Mouse (Mus musculus) forebrain, embryonic 13.5 days (tissue): ENCODE data around the gene Zfp566. TPM values are rescaled to one million over a fixed set of nuclear protein-coding genes. Genes with fewer than 3 reads are reported as not detected.

Source experiments
- ATAC-seq: fragments of 200-750 bp; cut with Nextera tagmentation; 2 replicates; pipeline ENCODE4 v1.8.0; 2017
- H3K27ac ChIP-seq: fragments of 300-500 bp; sonication (generic); 2 replicates; pipeline ENCODE4 v1.5.1; 2015; ENCODE audit warnings: inconsistent platforms, mild to moderate bottlenecking, moderate library complexity
- H3K27me3 ChIP-seq: fragments of 300-500 bp; sonication (generic); 2 replicates; pipeline ENCODE4 v1.6.1; 2015; ENCODE audit warnings: mild to moderate bottlenecking, inconsistent platforms
- H3K36me3 ChIP-seq: fragments of 300-500 bp; sonication (generic); 2 replicates; pipeline ENCODE4 v1.6.1; 2015; ENCODE audit warnings: mild to moderate bottlenecking, inconsistent platforms; ENCODE audit not compliant: poor library complexity, severe bottlenecking
- H3K4me1 ChIP-seq: fragments of 300-500 bp; sonication (generic); 2 replicates; pipeline ENCODE4 v1.6.1; 2015; ENCODE audit warnings: inconsistent platforms
- H3K4me2 ChIP-seq: fragments of 300-500 bp; sonication (generic); 2 replicates; pipeline ENCODE4 v1.6.1; 2015; ENCODE audit warnings: inconsistent platforms, mild to moderate bottlenecking, moderate library complexity
- H3K4me3 ChIP-seq: fragments of 300-500 bp; sonication (generic); 2 replicates; pipeline ENCODE4 v1.5.1; 2015; ENCODE audit warnings: mild to moderate bottlenecking, inconsistent platforms
- H3K9ac ChIP-seq: fragments of 300-500 bp; sonication (generic); 2 replicates; pipeline ENCODE4 v1.6.1; 2015; ENCODE audit warnings: mild to moderate bottlenecking, inconsistent platforms
- H3K9me3 ChIP-seq: fragments of 300-500 bp; sonication (generic); replicated peaks from 2 replicates; pipeline ENCODE4 v1.6.1; 2016; ENCODE audit warnings: inconsistent platforms
- WGBS: fragments of 180-500 bp; shearing (Covaris S2); methylation state at CpG from one replicate; pipeline ENCODE4 v1.1.7; 2015; 5-methylcytosine and 5-hydroxymethylcytosine counted together
- polyA plus RNA-seq: library from polyadenylated mRNA; unstranded; fragments of >200 nt; fragmentation: Nextera tagmentation; extraction: Ambion mirVana; gene quantifications from 2 replicates; pipeline ENCODE4 v1.2.1, GENCODE M21; 2015

Gene Zfp566
- polyA plus RNA-seq, 1 experiment from 2014 or later, result 19.3 TPM

DNA sequence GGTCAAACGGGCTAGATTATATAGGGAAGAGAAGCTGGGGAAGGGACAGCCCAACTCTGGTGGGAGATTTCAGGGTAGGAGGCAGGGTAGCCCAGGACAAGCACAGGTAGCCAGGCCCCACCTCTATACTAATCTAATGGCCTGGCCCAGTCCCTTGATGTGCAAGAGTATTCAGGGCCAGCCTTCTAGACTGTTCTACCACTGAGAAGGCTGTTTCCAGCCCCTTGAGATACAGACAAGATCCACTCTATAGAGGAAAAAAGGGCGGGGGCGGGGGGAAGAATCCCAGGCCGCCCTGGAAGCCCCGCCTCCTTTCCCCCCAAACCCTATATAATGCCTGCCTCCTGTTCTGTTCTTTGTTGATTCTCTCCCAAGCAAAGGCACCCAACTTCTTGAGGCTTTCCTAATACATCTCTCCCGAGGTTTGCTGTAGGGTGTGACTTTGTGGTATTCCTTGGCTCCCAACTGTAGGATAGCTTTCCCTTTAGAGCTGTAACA lies 3.6 kb upstream of the Zfp566 start:
- no peak for ATAC-seq
- Histone ChIP-seq H3K4me1 (peaks cover 36% of the 10 kb centered on the region), H3K9ac (no peak overlapping the region), H3K27me3 (no peaks in the 10 kb centered on the region), H3K36me3 (peaks cover 15% of the 10 kb centered on the region), H3K27ac (peak overlapping the region; percentile 98; the same call in 1 of the 2 replicates), H3K9me3 (no peaks in the 10 kb centered on the region), H3K4me3 (peak overlapping the region; percentile 57), H3K4me2 (peak overlapping the region; percentile 81)
- WGBS, result 65% methylated on average over 6 of the region's 6 CpGs

DNA sequence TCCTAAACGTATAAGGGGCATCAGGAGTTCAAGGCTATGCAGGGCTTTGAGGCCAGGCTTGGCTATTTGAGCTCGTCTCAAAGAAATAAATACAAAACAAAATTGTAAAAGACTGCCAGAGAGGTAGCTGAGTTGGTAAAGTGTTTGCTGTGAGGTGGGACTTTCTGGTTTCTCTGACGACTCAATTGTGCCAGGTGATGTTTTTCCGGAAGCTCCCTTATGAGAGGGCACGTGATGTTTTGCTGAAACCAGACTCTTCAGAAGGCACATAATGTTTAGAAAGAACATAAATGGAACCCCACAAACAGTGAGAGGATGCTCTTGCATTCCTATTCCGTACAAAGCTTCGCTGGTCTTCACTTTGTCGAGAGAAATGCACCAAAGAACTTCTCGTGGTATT lies 2.3 kb upstream of the Zfp566 start:
- no peak overlapping the region for H3K9ac ChIP-seq
- no peaks in the 10 kb centered on the region for H3K9me3 ChIP-seq
- H3K27me3 ChIP-seq, result no peaks in the 10 kb centered on the region
- WGBS, result 85% methylated on average over 9 of the region's 9 CpGs
- H3K4me2 ChIP-seq, result no peak overlapping the region
- no peak for ATAC-seq
- no peak overlapping the region for H3K27ac ChIP-seq
- H3K4me1 ChIP-seq, result peaks cover 42% of the 10 kb centered on the region
- H3K4me3 ChIP-seq, result no peak overlapping the region
- peaks cover 4% of the 10 kb centered on the region for H3K36me3 ChIP-seq

DNA sequence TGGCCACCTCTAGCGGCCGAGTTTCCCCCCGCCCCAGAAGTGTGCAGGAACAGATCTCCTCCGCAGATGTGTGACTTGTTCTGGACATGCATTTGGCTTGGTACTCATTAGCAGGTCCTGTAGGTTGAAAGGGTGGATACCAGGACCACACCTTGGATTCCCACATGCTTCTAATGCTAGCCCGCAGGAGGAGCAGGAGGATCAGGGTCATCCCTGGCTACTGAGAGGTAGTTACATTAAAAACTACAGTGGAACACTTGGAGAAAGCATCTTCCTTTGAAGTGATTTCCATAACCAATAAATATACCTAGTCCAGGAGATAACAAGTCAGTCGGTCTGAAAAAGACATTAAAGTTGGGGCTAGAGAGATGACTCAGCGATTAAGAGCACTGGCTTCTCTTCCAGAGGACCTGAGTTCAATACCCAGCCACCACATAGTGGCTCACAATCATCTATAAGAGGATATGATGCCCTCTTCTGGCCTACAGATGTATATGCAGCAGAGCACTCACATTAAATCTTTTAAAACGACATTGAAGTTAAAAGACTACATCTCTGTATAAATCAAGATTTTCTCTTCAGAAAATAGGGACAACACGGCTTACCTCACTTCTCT lies 751 bp upstream of the Zfp566 start:
- peak overlapping the region; percentile 81; the same call in 1 of the 2 replicates for H3K9ac ChIP-seq
- ATAC-seq, result no peak
- 8% methylated on average over 9 of the region's 9 CpGs for WGBS

DNA sequence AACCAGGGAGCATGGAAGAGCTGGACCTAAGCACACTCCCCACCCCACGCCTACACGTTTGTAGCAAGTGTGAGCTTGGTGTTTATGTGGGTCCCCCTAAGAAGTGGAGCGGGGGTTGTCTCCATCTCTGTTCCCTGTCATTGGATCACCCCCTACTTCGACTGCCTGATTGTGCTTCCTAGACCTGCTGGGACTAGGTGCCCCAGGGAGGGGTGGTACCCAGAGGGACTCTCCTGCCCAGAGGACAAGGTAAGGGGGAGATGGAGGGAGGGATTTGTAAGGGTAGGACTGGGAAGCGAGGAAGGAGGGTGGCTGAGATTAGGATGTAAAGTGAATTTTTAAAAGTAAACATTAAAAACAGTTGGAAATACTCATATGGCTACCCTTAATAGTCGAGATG lies 922 bp downstream of the Zfp566 start:
- Histone ChIP-seq H3K27me3 (no peaks in the 10 kb centered on the region), H3K4me1 (peaks cover 29% of the 10 kb centered on the region), H3K9me3 (no peaks in the 10 kb centered on the region), H3K27ac (no peak overlapping the region; the same call in 1 of the 2 replicates), H3K36me3 (peaks cover 28% of the 10 kb centered on the region), H3K4me3 (peak overlapping the region; percentile 68), H3K9ac (peak overlapping the region; percentile 81), H3K4me2 (peak overlapping the region; percentile 73)
- WGBS, result 18% methylated on average over 6 of the region's 6 CpGs
- no peak for ATAC-seq

More for the DNA sequence above, 751 bp upstream of the Zfp566 start:
- Histone ChIP-seq H3K4me1 (peaks cover 34% of the 10 kb centered on the region), H3K27ac (peak overlapping the region; percentile 88), H3K4me2 (peak overlapping the region; percentile 73), H3K4me3 (peak overlapping the region; percentile 68), H3K27me3 (no peaks in the 10 kb centered on the region), H3K9me3 (no peaks in the 10 kb centered on the region), H3K36me3 (peaks cover 11% of the 10 kb centered on the region)

DNA sequence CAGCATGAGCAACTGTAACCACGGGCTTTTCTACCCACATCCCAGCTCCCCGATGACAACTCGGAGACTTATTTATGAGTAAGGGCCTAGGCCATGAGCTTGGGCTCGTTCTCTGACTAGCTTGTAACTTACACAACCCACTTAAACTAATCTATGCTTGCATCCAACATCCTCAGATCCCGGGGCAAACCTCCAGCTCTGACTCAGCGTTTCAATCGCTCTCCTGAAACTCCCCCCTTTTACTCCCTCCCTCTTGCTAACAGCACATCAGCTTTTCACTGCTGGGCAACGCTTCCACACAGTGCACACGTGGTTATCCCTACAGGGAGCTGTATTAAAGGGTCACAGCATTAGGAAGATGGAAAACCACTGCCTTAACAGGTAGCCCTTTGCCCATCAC lies 3.8 kb downstream of the Zfp566 start:
- peaks cover 50% of the 10 kb centered on the region for H3K36me3 ChIP-seq
- no peak for ATAC-seq
- no peak overlapping the region for H3K4me2 ChIP-seq
- peaks cover 24% of the 10 kb centered on the region for H3K4me1 ChIP-seq
- WGBS, result 91% methylated on average over 9 of the region's 9 CpGs
- no peaks in the 10 kb centered on the region for H3K9me3 ChIP-seq
- no peak overlapping the region for H3K27ac ChIP-seq
- no peak overlapping the region for H3K4me3 ChIP-seq
- H3K9ac ChIP-seq, result no peak overlapping the region
- no peaks in the 10 kb centered on the region for H3K27me3 ChIP-seq

DNA sequence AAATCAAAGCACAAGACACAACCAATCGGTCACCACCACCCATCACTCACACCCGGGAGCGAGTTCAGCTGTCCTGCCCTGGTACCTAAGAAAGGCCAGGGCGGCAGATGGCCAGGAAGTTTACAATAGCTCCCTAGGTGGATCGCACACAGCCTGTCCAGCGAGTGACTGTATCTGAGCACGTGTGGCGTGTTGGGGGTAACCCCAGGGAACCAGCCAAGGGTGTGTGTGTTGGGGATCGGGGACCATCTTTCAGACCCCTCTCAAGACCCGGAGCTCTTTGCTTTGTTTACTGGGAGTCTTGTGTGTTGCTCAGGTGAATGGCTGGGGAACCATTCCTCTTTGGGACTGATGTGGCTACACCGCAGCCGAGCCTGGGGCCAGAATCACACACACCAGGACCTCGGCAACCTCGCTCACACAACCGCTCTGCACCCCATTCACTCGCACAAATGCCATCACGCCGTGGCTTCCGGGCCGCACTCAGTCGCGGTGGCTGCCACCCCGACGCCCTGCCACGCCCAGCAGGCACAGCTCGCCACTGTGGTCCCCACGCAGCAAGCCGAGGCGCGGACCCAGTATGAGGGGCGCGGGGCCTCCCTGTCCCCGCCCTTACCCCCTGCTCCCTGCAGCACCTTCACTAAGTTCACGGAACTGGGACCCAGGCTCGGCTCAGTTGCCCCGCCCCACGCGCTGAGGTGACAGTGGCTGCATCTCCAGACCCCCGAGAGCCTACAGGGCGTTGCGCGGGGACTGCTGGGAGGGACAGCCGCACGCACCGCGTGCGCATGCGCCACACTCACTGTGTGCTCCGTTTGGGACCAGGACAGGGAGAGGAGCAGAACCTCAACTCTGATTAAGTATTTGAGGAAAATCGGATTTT lies 17.9 kb downstream of the Zfp566 start, which contains the start of gene Zfp82:
Zfp82 (minus strand) TSS at position 755 of the 883 bp plus-strand sequence.
- under 1% methylated on average over 50 of the region's 50 CpGs for WGBS
- Histone ChIP-seq H3K9ac (peak within 1 kb of the TSS; percentile 86), H3K4me2 (peak within 1 kb of the TSS; percentile 96), H3K36me3 (peaks cover 33% of the 10 kb centered on the region), H3K27ac (peak within 1 kb of the TSS; percentile 70), H3K4me1 (peaks cover 9% of the 10 kb centered on the region), H3K27me3 (no peaks in the 10 kb centered on the region), H3K4me3 (peak within 1 kb of the TSS; percentile 79), H3K9me3 (no peaks in the 10 kb centered on the region)
- peak; percentile 94 for ATAC-seq

DNA sequence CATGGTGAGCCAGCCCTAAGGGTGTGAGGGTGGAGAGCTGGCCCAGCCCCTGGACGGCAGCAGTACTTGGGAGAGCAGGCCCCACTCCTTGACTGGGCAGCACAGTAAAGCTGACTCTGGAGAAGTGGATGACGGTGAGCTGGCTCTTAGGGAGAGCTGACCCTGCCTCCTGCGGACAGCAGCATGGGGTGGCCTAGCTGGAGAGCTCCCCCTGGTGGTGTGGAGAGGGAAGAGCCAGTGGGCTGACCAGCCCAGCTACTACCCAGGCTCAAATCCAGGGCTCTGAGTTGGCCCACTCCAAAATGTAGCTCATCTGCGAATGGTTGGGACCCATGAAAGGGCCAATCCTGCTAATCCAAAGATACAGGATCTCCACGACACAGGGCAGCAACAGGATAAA lies 25.7 kb downstream of the Zfp566 start:
- ATAC-seq, result no peak
- no peaks in the 10 kb centered on the region for H3K4me1 ChIP-seq
- H3K27ac ChIP-seq, result no peak overlapping the region
- no peaks in the 10 kb centered on the region for H3K9me3 ChIP-seq
- H3K27me3 ChIP-seq, result no peaks in the 10 kb centered on the region
- H3K4me3 ChIP-seq, result no peak overlapping the region
- no peak overlapping the region for H3K4me2 ChIP-seq
- 0 out of 2 replicates have a peak overlapping the region, but pooled peaks have one; percentile 2 for H3K9ac ChIP-seq
- WGBS, result 89% methylated on average over 5 of the region's 5 CpGs
- peaks cover 78% of the 10 kb centered on the region for H3K36me3 ChIP-seq

DNA sequence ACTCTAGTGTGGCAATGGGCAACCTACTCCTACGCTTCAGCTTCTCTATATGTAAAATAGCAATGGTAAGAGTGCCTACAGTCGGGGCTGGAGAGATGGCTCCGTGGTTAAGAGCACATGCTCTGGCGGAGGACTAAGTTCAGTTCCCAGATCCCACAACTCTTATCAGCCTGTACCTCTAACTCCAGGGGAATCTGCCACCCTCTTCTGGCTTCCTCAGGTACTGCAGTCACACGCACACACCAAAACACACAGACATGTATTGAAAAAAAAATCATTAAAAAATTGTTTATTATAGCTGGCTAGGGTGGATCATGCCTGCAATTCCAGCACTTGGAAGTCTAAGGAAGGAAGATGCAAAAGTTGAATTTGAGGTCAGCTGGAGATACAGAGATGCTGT lies 27.8 kb downstream of the Zfp566 start:
- no peaks in the 10 kb centered on the region for H3K9me3 ChIP-seq
- no peak overlapping the region for H3K4me3 ChIP-seq
- no peaks in the 10 kb centered on the region for H3K4me1 ChIP-seq
- no peak overlapping the region for H3K9ac ChIP-seq
- no peak overlapping the region for H3K4me2 ChIP-seq
- H3K36me3 ChIP-seq, result peaks cover 82% of the 10 kb centered on the region
- H3K27ac ChIP-seq, result no peak overlapping the region
- WGBS, result 85% methylated on average over 5 of the region's 5 CpGs
- H3K27me3 ChIP-seq, result no peaks in the 10 kb centered on the region
- ATAC-seq, result no peak

DNA sequence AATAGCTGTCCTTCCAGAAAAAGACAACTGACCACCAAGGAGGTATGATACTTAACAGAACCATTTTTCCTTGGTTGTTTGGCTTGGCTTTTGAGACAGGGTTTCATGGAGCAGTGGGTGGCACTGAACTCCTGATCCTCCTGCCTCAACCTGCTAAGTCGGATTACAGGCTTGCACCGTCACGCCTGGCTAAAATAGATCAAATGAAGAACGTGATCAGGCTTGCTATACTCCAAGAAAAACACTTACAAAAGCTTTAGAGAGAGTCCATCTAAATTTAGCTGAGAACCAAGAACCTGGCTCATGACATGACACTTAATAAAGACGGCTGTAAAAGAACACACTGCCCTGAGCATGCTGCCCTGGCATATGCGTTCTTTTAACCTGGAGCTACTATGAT lies 30.0 kb downstream of the Zfp566 start:
- no peak overlapping the region for H3K27ac ChIP-seq
- no peaks in the 10 kb centered on the region for H3K9me3 ChIP-seq
- no peak overlapping the region for H3K4me2 ChIP-seq
- H3K4me3 ChIP-seq, result no peak overlapping the region
- H3K36me3 ChIP-seq, result peaks cover 88% of the 10 kb centered on the region
- no peak for ATAC-seq
- H3K27me3 ChIP-seq, result no peaks in the 10 kb centered on the region
- no peak overlapping the region for H3K9ac ChIP-seq
- WGBS, result 87% methylated on average over 6 of the region's 6 CpGs
- no peaks in the 10 kb centered on the region for H3K4me1 ChIP-seq

DNA sequence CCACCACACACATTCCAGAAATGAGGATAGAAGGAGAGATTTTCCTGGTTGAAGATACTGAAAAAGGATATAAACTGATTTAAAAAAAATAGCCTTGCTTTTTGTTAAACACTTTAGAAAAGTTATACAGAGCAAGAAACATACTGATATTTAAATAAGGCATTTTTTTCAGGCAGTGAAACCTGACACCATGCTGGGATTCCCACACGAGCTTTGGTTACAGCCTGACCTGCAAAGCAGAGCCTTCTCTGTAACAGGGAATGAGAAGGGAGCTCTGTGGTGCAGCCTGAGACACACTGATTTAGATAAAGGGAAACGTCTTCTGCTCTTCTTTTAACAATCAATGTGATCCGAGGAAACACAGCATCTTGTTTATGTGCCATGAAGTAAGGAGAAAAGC lies 36.7 kb downstream of the Zfp566 start:
- Histone ChIP-seq H3K27me3 (no peaks in the 10 kb centered on the region), H3K36me3 (peaks cover 36% of the 10 kb centered on the region), H3K4me3 (no peak overlapping the region), H3K27ac (peak overlapping the region; percentile 35; the same call in 1 of the 2 replicates), H3K4me1 (peaks cover 13% of the 10 kb centered on the region), H3K9ac (no peak overlapping the region), H3K4me2 (no peak overlapping the region), H3K9me3 (no peaks in the 10 kb centered on the region)
- ATAC-seq, result no peak
- 12% methylated on average over 3 of the region's 3 CpGs for WGBS

DNA sequence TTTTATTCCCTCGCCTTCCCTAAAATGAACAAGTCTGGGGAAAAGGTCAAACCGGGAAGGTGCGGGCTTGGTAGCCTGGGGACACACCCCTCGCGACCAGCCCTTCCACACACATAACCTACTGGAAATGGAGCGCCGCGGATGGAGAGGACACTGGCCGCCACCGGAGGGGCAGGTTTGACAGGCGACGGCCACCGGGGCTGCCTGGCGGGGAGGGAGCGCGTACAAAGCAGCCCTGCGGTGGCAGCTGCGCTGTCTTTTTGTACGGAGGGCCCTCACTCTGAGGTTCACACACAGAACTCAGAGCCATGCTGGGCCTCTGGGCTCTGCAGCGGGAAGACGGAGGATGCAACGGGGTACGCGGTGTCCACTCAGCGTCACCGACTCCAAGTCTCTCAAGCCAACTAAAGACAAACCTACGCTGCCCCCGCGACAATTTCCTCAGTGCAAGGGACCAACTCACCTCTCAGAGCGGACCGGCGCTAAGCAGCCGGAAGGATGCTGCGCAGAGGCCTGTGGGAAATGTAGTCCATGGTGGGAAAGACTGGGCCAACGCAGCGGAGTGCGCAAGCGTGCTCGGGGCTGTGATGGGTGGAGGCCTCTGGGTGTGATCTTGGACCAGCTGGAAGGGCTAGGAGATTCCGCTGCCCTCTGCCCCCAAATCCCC lies 39.3 kb downstream of the Zfp566 start, which contains the start of gene Zfp14:
Zfp14 (minus strand) TSS at position 499 of the 667 bp plus-strand sequence.
- under 1% methylated on average over 40 of the region's 40 CpGs for WGBS
- Histone ChIP-seq H3K4me3 (peak within 1 kb of the TSS; percentile 81), H3K4me2 (peak within 1 kb of the TSS; percentile 69), H3K4me1 (peaks cover 13% of the 10 kb centered on the region), H3K27me3 (no peaks in the 10 kb centered on the region), H3K36me3 (peaks cover 14% of the 10 kb centered on the region), H3K9ac (peak within 1 kb of the TSS; percentile 84), H3K27ac (peak within 1 kb of the TSS; percentile 88), H3K9me3 (no peaks in the 10 kb centered on the region)
- peak; percentile 100 for ATAC-seq
